Mouse (Mus musculus) lung, postnatal 0 days (tissue): Measurements from ENCODE around the gene Dalrd3.

Source experiments
- CTCF ChIP-seq: IDR thresholded peaks from 2 replicates; pipeline ENCODE4 v1.5.1; 2016; ENCODE audit warnings: antibody characterized with exemption, mild to moderate bottlenecking
- EP300 ChIP-seq: IDR thresholded peaks from 2 replicates; pipeline ENCODE4 v1.6.1; 2016; ENCODE audit warnings: antibody characterized with exemption, mild to moderate bottlenecking, control low read depth

GRCm38 (mm10) chr9:108573774-108574690 lies 4.3 kb downstream of the Dalrd3 start:
- TF ChIP-seq CTCF (peak; percentile 74), EP300 (no peak)
